Mouse (Mus musculus): Measurements from ENCODE around the gene Hexim1. TPM values are rescaled to one million over a fixed set of nuclear protein-coding genes. Genes with fewer than 3 reads are reported as not detected.

Gene Hexim1
- polyA plus RNA-seq, 2 experiments, result 2.4 to 11.4 TPM

GRCm38 (mm10) chr11:103116959-103117590 lies 1.0 kb downstream of the Hexim1 start:
- ATAC-seq (ENCODE audit: insufficient read depth) (peak; percentile 14; the same call in 1 of the 2 replicates), DNase-seq (ENCODE audit: low read depth in 3 of 3, low spot score in 3 of 3) (peak in 2 of 3 experiments; percentile 64 to 68)
- Histone ChIP-seq H3K4me2 (ENCODE audit: low read depth) (peak overlapping the region; percentile 100), H3K9me3 (ENCODE audit: control insufficient read depth, low read length) (no peaks in the 10 kb centered on the region), H3K9ac (replicated peaks) (peak overlapping the region; percentile 88), H3K27ac (peak overlapping the region; percentile 83), H3K36me3 (replicated peaks; ENCODE audit: control insufficient read depth, insufficient read depth, low read depth) (no peaks in the 10 kb centered on the region), H3K4me3 (ENCODE audit: insufficient read depth in 1 of 2, low read depth in 2 of 2, low read length in 2 of 2) (peak overlapping the region; percentile 86 to 91), H3K27me3 (ENCODE audit: control insufficient read depth, insufficient read depth, low read length) (no peaks in the 10 kb centered on the region; the same call in 1 of the 2 replicates), H3K4me1 (replicated peaks; ENCODE audit: control insufficient read depth in 2 of 2, insufficient read depth in 2 of 2, low read length in 1 of 2) (peaks cover 17% of the 10 kb centered on the region in 2 experiments)
- under 1% methylated on average over 35 of the region's 35 CpGs for WGBS (ENCODE audit: insufficient replicate concordance)
- no peak for TF ChIP-seq EP300 (IDR thresholded peaks at IDR 0.05; ENCODE audit: low read depth)
- peak; percentile 94 for TF ChIP-seq CTCF (IDR thresholded peaks at IDR 0.05; ENCODE audit: low read depth)

GRCm38 (mm10) chr11:103117591-103118009 lies 1.6 kb downstream of the Hexim1 start:
- WGBS (ENCODE audit: insufficient replicate concordance), result under 1% methylated on average over 38 of the region's 38 CpGs
- peak overlapping the region; percentile 100 for H3K4me2 ChIP-seq (ENCODE audit: low read depth)
- TF ChIP-seq CTCF (IDR thresholded peaks at IDR 0.05; ENCODE audit: low read depth) (no peak), EP300 (IDR thresholded peaks at IDR 0.05; ENCODE audit: low read depth) (no peak)
- no peak overlapping the region for H3K27ac ChIP-seq
- peaks cover 12 to 15% of the 10 kb centered on the region in 2 experiments for H3K4me1 ChIP-seq (replicated peaks; ENCODE audit: control insufficient read depth in 2 of 2, insufficient read depth in 2 of 2, low read length in 1 of 2)
- peak overlapping the region; percentile 86 to 91 for H3K4me3 ChIP-seq (ENCODE audit: insufficient read depth in 1 of 2, low read depth in 2 of 2, low read length in 2 of 2)
- no peaks in the 10 kb centered on the region for H3K9me3 ChIP-seq (ENCODE audit: control insufficient read depth, low read length)
- ATAC-seq (ENCODE audit: insufficient read depth) (no peak), DNase-seq (ENCODE audit: low read depth in 3 of 3, low spot score in 3 of 3) (no peak)
- no peaks in the 10 kb centered on the region for H3K36me3 ChIP-seq (replicated peaks; ENCODE audit: control insufficient read depth, insufficient read depth, low read depth)
- no peaks in the 10 kb centered on the region; the same call in 1 of the 2 replicates for H3K27me3 ChIP-seq (ENCODE audit: control insufficient read depth, insufficient read depth, low read length)
- peak overlapping the region; percentile 88 for H3K9ac ChIP-seq (replicated peaks)

GRCm38 (mm10) chr11:103118866-103119265 lies 2.8 kb downstream of the Hexim1 start:
- no peaks in the 10 kb centered on the region for H3K27me3 ChIP-seq (ENCODE audit: control insufficient read depth, insufficient read depth, low read length)
- DNase-seq (ENCODE audit: low read depth in 3 of 3, low spot score in 3 of 3), result no peak

GRCm38 (mm10) chr11:103119609-103120008 lies 3.6 kb downstream of the Hexim1 start:
- H3K9ac ChIP-seq (replicated peaks), result no peak overlapping the region
- H3K36me3 ChIP-seq (replicated peaks; ENCODE audit: control insufficient read depth, insufficient read depth, low read depth), result no peaks in the 10 kb centered on the region
- H3K4me1 ChIP-seq (replicated peaks; ENCODE audit: control insufficient read depth in 2 of 2, insufficient read depth in 2 of 2, low read length in 1 of 2), result peaks cover 6 to 11% of the 10 kb centered on the region in 2 experiments
- H3K4me2 ChIP-seq (ENCODE audit: low read depth), result no peak overlapping the region
- H3K9me3 ChIP-seq (ENCODE audit: control insufficient read depth, low read length), result no peaks in the 10 kb centered on the region
- H3K4me3 ChIP-seq (ENCODE audit: insufficient read depth in 1 of 2, low read depth in 2 of 2, low read length in 2 of 2), result no peak overlapping the region
- DNase-seq (ENCODE audit: low read depth in 3 of 3, low spot score in 3 of 3) (no peak), ATAC-seq (ENCODE audit: insufficient read depth) (no peak)
- no peaks in the 10 kb centered on the region for H3K27me3 ChIP-seq (ENCODE audit: control insufficient read depth, insufficient read depth, low read length)
- WGBS (ENCODE audit: insufficient replicate concordance), result 62% methylated on average over 5 of the region's 5 CpGs
- H3K27ac ChIP-seq, result no peak overlapping the region
- TF ChIP-seq EP300 (IDR thresholded peaks at IDR 0.05; ENCODE audit: low read depth) (no peak), CTCF (IDR thresholded peaks at IDR 0.05; ENCODE audit: low read depth) (no peak)

More at GRCm38 (mm10) chr11:103118866-103119265, 2.8 kb downstream of the Hexim1 start:
- no peaks in the 10 kb centered on the region for H3K36me3 ChIP-seq (replicated peaks; ENCODE audit: control insufficient read depth, insufficient read depth, low read depth)
- peaks cover 10 to 15% of the 10 kb centered on the region in 2 experiments for H3K4me1 ChIP-seq (replicated peaks; ENCODE audit: control insufficient read depth in 2 of 2, insufficient read depth in 2 of 2, low read length in 1 of 2)
- ATAC-seq (ENCODE audit: insufficient read depth), result no peak
- H3K4me2 ChIP-seq (ENCODE audit: low read depth), result peak overlapping the region; percentile 100
- H3K9ac ChIP-seq (replicated peaks), result no peak overlapping the region
- H3K27ac ChIP-seq, result no peak overlapping the region
- H3K9me3 ChIP-seq (ENCODE audit: control insufficient read depth, low read length), result no peaks in the 10 kb centered on the region
- H3K4me3 ChIP-seq (ENCODE audit: insufficient read depth in 1 of 2, low read depth in 2 of 2, low read length in 2 of 2), result peak overlapping the region in 1 of 2 experiments; percentile 86; a peak in 2 of 4 replicates
- WGBS (ENCODE audit: insufficient replicate concordance), result 87% methylated on average over 2 of the region's 2 CpGs
- TF ChIP-seq CTCF (IDR thresholded peaks at IDR 0.05; ENCODE audit: low read depth) (no peak), EP300 (IDR thresholded peaks at IDR 0.05; ENCODE audit: low read depth) (no peak)

GRCm38 (mm10) chr11:103120315-103120714 lies 4.3 kb downstream of the Hexim1 start:
- 78% methylated on average over 5 of the region's 5 CpGs for WGBS (ENCODE audit: insufficient replicate concordance)
- ATAC-seq (ENCODE audit: insufficient read depth) (no peak), DNase-seq (ENCODE audit: low read depth in 3 of 3, low spot score in 3 of 3) (no peak)
- Histone ChIP-seq H3K4me1 (replicated peaks; ENCODE audit: control insufficient read depth in 2 of 2, insufficient read depth in 2 of 2, low read length in 1 of 2) (peaks cover 3 to 8% of the 10 kb centered on the region in 2 experiments; a peak in 3 of 4 replicates), H3K4me2 (ENCODE audit: low read depth) (no peak overlapping the region), H3K9me3 (ENCODE audit: control insufficient read depth, low read length) (no peaks in the 10 kb centered on the region), H3K36me3 (replicated peaks; ENCODE audit: control insufficient read depth, insufficient read depth, low read depth) (no peaks in the 10 kb centered on the region), H3K4me3 (ENCODE audit: insufficient read depth in 1 of 2, low read depth in 2 of 2, low read length in 2 of 2) (no peak overlapping the region), H3K9ac (replicated peaks) (no peak overlapping the region), H3K27ac (no peak overlapping the region), H3K27me3 (ENCODE audit: control insufficient read depth, insufficient read depth, low read length) (no peaks in the 10 kb centered on the region)
- TF ChIP-seq CTCF (IDR thresholded peaks at IDR 0.05; ENCODE audit: low read depth), result no peak
- TF ChIP-seq EP300 (IDR thresholded peaks at IDR 0.05; ENCODE audit: low read depth), result no peak

Data from liver, embryonic 14.5 days (tissue).